Mouse (Mus musculus) adrenal gland, postnatal 0 days (tissue): Measurements from ENCODE around the gene Frem1. TPM values are rescaled to one million over a fixed set of nuclear protein-coding genes. Genes with fewer than 3 reads are reported as not detected.

ENCODE experiments used
- polyA plus RNA-seq: library from polyadenylated mRNA; unstranded; fragments of >200 nt; fragmentation: Nextera tagmentation; extraction: Ambion mirVana; gene quantifications from 2 replicates; pipeline ENCODE4 v1.2.1, GENCODE M21; 2015

Frem1 gene
- 1.8 and 2.2 TPM in 2 replicates for polyA plus RNA-seq

GRCm38 (mm10) chr4:83051634-83052577, at the start of gene Frem1:
Frem1 (minus strand) TSS chr4:83052339.

GRCm38 (mm10) chr4:82884636-82885534, 167.3 kb downstream of the Frem1 start, which contains the start of gene Cer1:
Cer1 (minus strand) TSS chr4:82885148.

GRCm38 (mm10) chr4:82859131-82860125, 192.7 kb downstream of the Frem1 start, which contains the start of gene Zdhhc21:
Zdhhc21 (minus strand) TSS chr4:82859958.

Other genes starting within 250 kb of the Frem1 start
- 4.5 and 5.8 TPM in 2 replicates for gene Zdhhc21, start 192.4 kb downstream of the Frem1 start, polyA plus RNA-seq
- gene Cer1, start 167.2 kb downstream of the Frem1 start, polyA plus RNA-seq = not detected in 2 replicates